Mouse (Mus musculus) hindbrain, embryonic 11.5 days (tissue): ENCODE results near the gene Ccdc86. TPM values are rescaled to one million over a fixed set of nuclear protein-coding genes. Genes with fewer than 3 reads are reported as not detected.

Experiments
- ATAC-seq: fragments of 200-750 bp; cut with Nextera tagmentation; 2 replicates; pipeline ENCODE4 v1.8.0; 2017; ENCODE audit warnings: mild to moderate bottlenecking, moderate TSS enrichment, moderate library complexity; ENCODE audit not compliant: low FRiP score
- DNase-seq: peaks from one replicate; pipeline ENCODE4 v3.0.0-alpha.2; 2015; ENCODE audit warnings: low spot score
- H3K27ac ChIP-seq: fragments of 300-500 bp; sonication (generic); 2 replicates; pipeline ENCODE4 v1.5.1; 2014; ENCODE audit warnings: mild to moderate bottlenecking, low read depth, low read length
- H3K27me3 ChIP-seq: fragments of 300-500 bp; sonication (generic); 2 replicates; pipeline ENCODE4 v1.6.1; 2014; ENCODE audit warnings: mild to moderate bottlenecking, low read length, moderate library complexity, mixed read lengths; ENCODE audit not compliant: control insufficient read depth, insufficient read depth
- H3K36me3 ChIP-seq: fragments of 300-500 bp; sonication (generic); 2 replicates; pipeline ENCODE4 v1.6.1; 2014; ENCODE audit warnings: mild to moderate bottlenecking, low read length, moderate library complexity, mixed read lengths; ENCODE audit not compliant: control insufficient read depth, insufficient read depth
- H3K4me1 ChIP-seq: fragments of 300-500 bp; sonication (generic); replicated peaks from 2 replicates; pipeline ENCODE4 v1.6.1; 2014; ENCODE audit warnings: low read length, mixed read lengths; ENCODE audit not compliant: control insufficient read depth, insufficient read depth
- H3K4me2 ChIP-seq: fragments of 300-500 bp; sonication (generic); replicated peaks from 2 replicates; pipeline ENCODE4 v1.6.1; 2014; ENCODE audit warnings: mild to moderate bottlenecking, low read depth, low read length
- H3K4me3 ChIP-seq: fragments of 300-500 bp; sonication (generic); 2 replicates; pipeline ENCODE4 v1.5.1; 2014; ENCODE audit warnings: low read depth, low read length
- H3K9ac ChIP-seq: fragments of 300-500 bp; sonication (generic); 2 replicates; pipeline ENCODE4 v1.6.1; 2014; ENCODE audit warnings: low read depth, low read length
- H3K9me3 ChIP-seq: fragments of 300-500 bp; sonication (generic); 2 replicates; pipeline ENCODE4 v1.6.1; 2016; ENCODE audit warnings: low read length; ENCODE audit not compliant: control insufficient read depth
- WGBS: fragments of 180-500 bp; shearing (Covaris S2); extraction: QIAGEN DNeasy Blood & Tissue Kit; methylation state at CpG from one replicate; pipeline ENCODE4 v1.1.7; 2014; 5-methylcytosine and 5-hydroxymethylcytosine counted together
- polyA plus RNA-seq: library from polyadenylated mRNA; unstranded; fragments of >200 nt; fragmentation: Nextera tagmentation; extraction: Ambion mirVana; gene quantifications from 2 replicates; pipeline ENCODE4 v1.2.1, GENCODE M21; 2014

The Ccdc86 gene
- polyA plus RNA-seq, 1 experiment from 2014 or later: 17.5 TPM

DNA sequence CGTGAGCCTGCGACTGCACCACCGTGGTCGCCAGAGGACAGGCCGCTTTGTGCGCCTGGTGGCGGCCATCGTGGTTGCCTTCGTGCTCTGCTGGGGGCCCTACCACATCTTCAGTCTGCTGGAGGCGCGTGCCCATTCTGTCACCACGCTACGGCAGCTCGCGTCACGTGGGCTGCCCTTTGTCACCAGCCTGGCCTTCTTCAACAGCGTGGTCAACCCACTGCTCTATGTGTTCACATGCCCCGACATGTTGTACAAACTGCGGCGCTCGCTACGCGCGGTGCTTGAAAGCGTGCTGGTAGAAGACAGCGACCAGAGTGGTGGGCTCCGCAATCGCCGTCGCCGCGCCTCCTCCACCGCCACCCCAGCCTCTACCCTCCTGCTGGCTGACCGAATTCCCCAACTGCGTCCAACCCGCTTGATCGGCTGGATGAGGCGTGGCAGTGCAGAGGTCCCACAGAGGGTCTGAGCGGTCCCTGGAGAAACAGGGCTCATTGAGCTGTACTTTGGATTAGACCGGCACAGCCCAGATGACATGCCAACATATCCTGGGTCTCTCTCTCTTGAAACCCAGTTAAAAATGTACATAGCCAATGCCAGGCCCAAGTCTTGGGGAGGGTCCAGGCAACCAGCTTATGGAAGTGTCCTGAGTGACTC lies 8.1 kb downstream of the Ccdc86 start:
- peak; percentile 84 for ATAC-seq

DNA sequence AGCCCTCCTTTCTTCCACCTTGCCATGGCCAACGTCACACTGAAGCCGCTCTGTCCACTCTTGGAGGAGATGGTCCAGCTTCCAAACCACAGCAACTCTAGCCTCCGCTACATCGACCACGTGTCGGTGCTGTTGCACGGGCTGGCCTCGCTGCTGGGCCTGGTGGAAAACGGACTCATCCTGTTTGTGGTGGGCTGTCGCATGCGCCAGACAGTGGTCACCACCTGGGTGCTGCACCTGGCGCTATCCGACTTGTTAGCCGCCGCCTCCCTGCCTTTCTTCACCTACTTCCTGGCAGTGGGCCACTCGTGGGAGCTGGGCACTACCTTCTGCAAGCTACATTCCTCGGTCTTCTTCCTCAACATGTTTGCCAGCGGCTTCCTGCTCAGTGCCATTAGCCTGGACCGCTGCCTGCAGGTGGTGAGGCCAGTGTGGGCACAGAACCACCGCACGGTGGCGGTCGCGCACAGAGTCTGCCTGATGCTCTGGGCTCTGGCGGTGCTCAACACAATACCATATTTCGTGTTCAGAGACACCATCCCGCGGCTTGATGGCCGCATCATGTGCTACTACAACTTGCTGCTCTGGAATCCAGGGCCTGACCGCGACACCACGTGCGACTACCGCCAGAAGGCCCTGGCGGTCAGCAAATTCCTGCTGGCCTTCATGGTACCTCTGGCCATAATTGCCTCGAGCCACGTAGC lies 8.8 kb downstream of the Ccdc86 start:
- Histone ChIP-seq H3K36me3 (no peaks in the 10 kb centered on the region; the same call in 1 of the 2 replicates), H3K4me2 (peak overlapping the region; percentile 80), H3K27me3 (no peaks in the 10 kb centered on the region), H3K4me1 (0 out of 2 replicates have a peak, but pooled peaks cover 4% of the 10 kb centered on the region), H3K9ac (peak overlapping the region; percentile 72), H3K27ac (peak overlapping the region; percentile 58), H3K9me3 (no peaks in the 10 kb centered on the region), H3K4me3 (peak overlapping the region; percentile 33)
- peak; percentile 92 for DNase-seq
- peak; percentile 93 for ATAC-seq
- WGBS: 17% methylated on average over 37 of the region's 37 CpGs

More for the DNA sequence above, 8.1 kb downstream of the Ccdc86 start:
- peak overlapping the region; percentile 33 for H3K4me3 ChIP-seq
- peak overlapping the region; percentile 80 for H3K4me2 ChIP-seq
- DNase-seq: peak; percentile 74
- WGBS: 1% methylated on average over 40 of the region's 40 CpGs
- peak overlapping the region; percentile 72 for H3K9ac ChIP-seq
- 0 out of 2 replicates have a peak, but pooled peaks cover 4% of the 10 kb centered on the region for H3K4me1 ChIP-seq
- no peaks in the 10 kb centered on the region; the same call in 1 of the 2 replicates for H3K36me3 ChIP-seq
- H3K9me3 ChIP-seq: no peaks in the 10 kb centered on the region
- H3K27ac ChIP-seq: peak overlapping the region; percentile 58
- H3K27me3 ChIP-seq: no peaks in the 10 kb centered on the region

DNA sequence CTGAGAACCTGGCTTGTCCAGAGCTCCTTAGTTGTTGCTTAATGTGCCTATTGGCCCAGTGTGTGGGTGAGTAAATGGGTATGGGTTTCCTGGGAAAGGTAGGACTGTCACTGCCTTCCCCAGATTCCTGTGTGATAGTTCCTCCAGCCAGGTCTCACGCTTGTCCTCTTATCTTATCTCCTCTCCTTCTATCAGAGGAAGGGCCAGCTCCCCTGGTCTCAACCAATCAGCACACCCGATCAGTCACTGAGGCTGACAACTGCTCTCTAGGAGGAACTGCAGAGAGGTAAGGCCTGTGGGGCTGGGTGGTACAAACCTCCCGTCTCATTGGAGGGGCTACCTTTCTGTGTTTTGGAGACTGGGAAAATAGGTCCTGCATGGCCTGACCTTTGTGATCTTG lies 10.3 kb downstream of the Ccdc86 start:
- 56% methylated on average over 3 of the region's 3 CpGs for WGBS
- no peak for DNase-seq

DNA sequence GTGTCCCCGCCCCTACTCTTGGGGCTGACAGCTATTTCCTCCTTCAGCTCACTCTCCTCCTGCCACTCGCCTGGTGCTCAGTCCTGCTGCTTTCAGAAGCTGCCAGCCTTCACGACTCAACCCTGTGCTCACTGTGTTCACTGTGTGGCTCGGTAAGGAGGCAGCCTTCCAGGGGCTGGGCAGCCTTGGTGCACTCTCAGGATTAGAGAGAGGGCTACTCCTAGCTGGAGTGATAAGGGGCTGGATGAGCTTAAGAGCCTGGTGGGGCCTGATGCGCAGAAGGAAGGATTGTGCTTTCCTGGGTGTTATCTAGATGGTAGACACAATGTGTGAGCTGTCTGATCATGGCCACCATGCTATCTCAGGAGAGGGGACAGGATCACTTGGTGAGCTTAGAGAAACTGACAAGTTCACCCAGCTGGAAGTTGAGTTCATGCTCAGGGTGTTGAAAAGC lies 11.9 kb downstream of the Ccdc86 start, which contains the start of gene Ptgdr2:
Gene Ptgdr2 (plus strand): TSS at position 51 of the 454 bp plus-strand sequence.
- no peak for ATAC-seq
- H3K27me3 ChIP-seq: no peaks in the 10 kb centered on the region

More for the DNA sequence above, 10.3 kb downstream of the Ccdc86 start:
- no peaks in the 10 kb centered on the region for H3K9me3 ChIP-seq
- no peaks in the 10 kb centered on the region; the same call in 1 of the 2 replicates for H3K36me3 ChIP-seq
- no peak overlapping the region for H3K9ac ChIP-seq
- no peak overlapping the region for H3K4me3 ChIP-seq
- no peak overlapping the region for H3K4me2 ChIP-seq
- H3K4me1 ChIP-seq: 0 out of 2 replicates have a peak, but pooled peaks cover 4% of the 10 kb centered on the region
- no peak overlapping the region for H3K27ac ChIP-seq
- ATAC-seq: no peak
- no peaks in the 10 kb centered on the region for H3K27me3 ChIP-seq

DNA sequence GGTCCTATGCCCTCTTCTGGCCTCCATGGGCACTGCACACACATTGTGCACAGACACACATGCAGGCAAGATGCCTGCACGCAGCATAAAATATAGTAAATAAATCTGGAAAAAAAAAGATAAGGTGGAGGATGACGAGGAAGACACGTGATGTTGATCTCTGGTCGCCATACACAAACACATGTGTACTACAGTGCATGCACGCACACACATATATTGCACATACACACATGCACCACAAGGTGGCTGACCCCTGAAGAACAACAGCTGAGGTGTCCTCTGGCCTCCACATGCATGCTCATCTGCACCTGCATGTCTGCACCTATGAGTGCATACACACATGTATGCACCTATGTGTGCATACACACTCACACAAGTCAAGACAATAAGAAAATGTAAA lies 13.0 kb downstream of the Ccdc86 start:
- WGBS: 91% methylated on average over 5 of the region's 5 CpGs
- DNase-seq (no peak), ATAC-seq (no peak)
- Histone ChIP-seq H3K36me3 (no peaks in the 10 kb centered on the region), H3K27ac (no peak overlapping the region), H3K27me3 (no peaks in the 10 kb centered on the region), H3K4me3 (no peak overlapping the region), H3K4me1 (no peaks in the 10 kb centered on the region), H3K9ac (no peak overlapping the region), H3K4me2 (no peak overlapping the region), H3K9me3 (no peaks in the 10 kb centered on the region)

More for the DNA sequence above, 11.9 kb downstream of the Ccdc86 start, which contains the start of gene Ptgdr2:
- WGBS: 58% methylated on average over 5 of the region's 5 CpGs
- Histone ChIP-seq H3K4me1 (0 out of 2 replicates have a peak, but pooled peaks cover 4% of the 10 kb centered on the region), H3K27ac (no peak within 1 kb of the TSS), H3K36me3 (no peaks in the 10 kb centered on the region), H3K4me2 (no peak within 1 kb of the TSS), H3K4me3 (no peak within 1 kb of the TSS), H3K9me3 (no peaks in the 10 kb centered on the region), H3K9ac (no peak within 1 kb of the TSS)
- no peak for DNase-seq

DNA sequence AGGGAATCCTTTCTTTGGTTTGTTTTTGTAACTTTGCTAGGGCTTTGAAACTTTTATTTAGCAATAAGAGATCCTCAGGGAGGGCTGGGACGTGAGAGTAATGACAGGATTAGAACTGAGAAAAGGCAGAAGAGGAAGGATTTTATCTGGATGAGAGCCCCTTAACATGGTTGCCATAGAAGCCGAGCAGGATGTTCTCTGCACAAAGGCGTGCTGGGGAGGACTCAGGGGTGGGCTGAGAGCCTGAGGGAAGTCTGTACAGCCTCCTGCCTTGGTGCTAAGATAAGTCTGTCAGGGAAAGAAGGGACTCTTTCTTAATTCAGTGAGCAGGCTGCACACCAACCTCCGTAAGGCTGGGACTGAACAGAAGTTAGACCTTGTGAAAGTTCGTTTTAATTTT lies 14.0 kb downstream of the Ccdc86 start:
- H3K4me3 ChIP-seq: no peak overlapping the region
- H3K27ac ChIP-seq: no peak overlapping the region
- H3K9ac ChIP-seq: no peak overlapping the region
- no peaks in the 10 kb centered on the region for H3K36me3 ChIP-seq
- ATAC-seq (no peak), DNase-seq (no peak)
- H3K4me1 ChIP-seq: no peaks in the 10 kb centered on the region
- no peaks in the 10 kb centered on the region for H3K27me3 ChIP-seq
- H3K9me3 ChIP-seq: no peaks in the 10 kb centered on the region
- no peak overlapping the region for H3K4me2 ChIP-seq
- 40% methylated on average over 5 of the region's 5 CpGs for WGBS

DNA sequence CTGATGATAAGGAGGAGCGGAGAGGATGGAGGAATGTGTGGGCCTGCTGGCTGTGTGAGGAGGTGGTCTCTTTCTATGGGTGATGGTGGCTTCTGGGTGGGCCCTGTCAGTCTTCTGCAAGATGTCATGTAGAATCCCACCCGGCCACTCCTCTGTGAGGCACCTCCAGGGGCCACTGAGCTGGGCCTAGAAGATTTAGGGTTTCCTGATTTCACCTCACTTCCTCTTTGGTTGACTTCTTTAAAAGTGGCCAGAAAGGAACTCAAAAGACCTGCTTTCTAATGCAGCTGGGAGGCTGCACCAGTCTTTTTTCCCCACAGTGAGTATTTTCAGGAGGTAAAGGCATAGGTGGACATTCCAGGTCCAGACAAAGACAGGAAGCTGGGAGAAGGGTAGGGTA lies 18.4 kb downstream of the Ccdc86 start:
- ATAC-seq: no peak
- Histone ChIP-seq H3K27me3 (no peaks in the 10 kb centered on the region), H3K9ac (no peak overlapping the region), H3K4me1 (no peaks in the 10 kb centered on the region), H3K4me3 (no peak overlapping the region), H3K27ac (no peak overlapping the region), H3K36me3 (no peaks in the 10 kb centered on the region), H3K4me2 (no peak overlapping the region), H3K9me3 (no peaks in the 10 kb centered on the region)
- 96% methylated on average over 2 of the region's 2 CpGs for whole genome bisulfite sequencing
- DNase-seq: no peak

DNA sequence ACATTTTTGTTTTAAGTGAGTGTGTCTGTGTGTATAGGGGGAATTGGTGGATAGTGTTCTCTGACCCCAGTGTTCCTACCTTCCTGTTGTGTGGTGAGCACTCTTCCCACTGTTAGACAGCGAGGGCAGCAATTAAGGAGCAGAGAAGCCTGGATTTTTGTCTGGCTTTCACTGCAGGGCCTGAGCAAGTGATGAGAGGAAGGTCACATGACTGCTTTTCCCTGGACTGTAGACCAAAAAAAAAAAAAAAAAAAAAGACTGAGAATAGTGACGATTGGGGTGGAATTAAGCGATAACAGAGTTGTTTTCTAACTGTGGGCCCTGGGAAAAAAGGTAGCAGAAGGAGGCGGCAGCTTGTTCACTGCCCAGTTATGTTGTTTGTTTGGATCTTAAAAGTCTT lies 22.4 kb downstream of the Ccdc86 start:
- Histone ChIP-seq H3K27me3 (no peaks in the 10 kb centered on the region), H3K9me3 (no peaks in the 10 kb centered on the region), H3K36me3 (no peaks in the 10 kb centered on the region), H3K4me2 (no peak overlapping the region), H3K4me1 (no peaks in the 10 kb centered on the region), H3K27ac (peak overlapping the region; percentile 51; the same call in 1 of the 2 replicates), H3K4me3 (no peak overlapping the region), H3K9ac (no peak overlapping the region)
- 35% methylated on average over 4 of the region's 4 CpGs for WGBS
- ATAC-seq: 0 out of 2 replicates have a peak, but pooled peaks have one; percentile 19
- DNase-seq: no peak
